Mouse (Mus musculus) MEL (cell line): Measurements from ENCODE around the gene Marveld2. TPM values are rescaled to one million over a fixed set of nuclear protein-coding genes. Genes with fewer than 3 reads are reported as not detected.

ENCODE experiments used
- DNase-seq: peaks from one replicate; pipeline ENCODE4 v3.0.0; 2011; ENCODE audit warnings: low read depth, low spot score
- H3K27ac ChIP-seq: 2 replicates; pipeline ENCODE4 v1.5.1; 2012; ENCODE audit warnings: low read depth, mild to moderate bottlenecking, control low read depth, low read length, moderate library complexity; ENCODE audit not compliant: control insufficient read depth
- H3K27me3 ChIP-seq, 2 experiments: fragments of 150-350 bp in 1 of 2; sonication (generic) in 1 of 2; 2 replicates each; pipeline ENCODE4 v1.6.1; 2012; ENCODE audit warnings: low read length in 2 of 2, mild to moderate bottlenecking in 2 of 2, improper control_type of control experiment in 1 of 2, moderate library complexity in 1 of 2; ENCODE audit not compliant: insufficient read depth in 2 of 2, control insufficient read depth in 1 of 2
- H3K36me3 ChIP-seq, 2 experiments: 2 replicates each; pipeline ENCODE4 v1.6.1; 2012 to 2014; ENCODE audit warnings: low read length in 2 of 2, improper control_type of control experiment in 1 of 2, inconsistent platforms in 1 of 2, mild to moderate bottlenecking in 1 of 2; ENCODE audit not compliant: insufficient read depth in 2 of 2, control insufficient read depth in 1 of 2
- H3K4me1 ChIP-seq, 2 experiments: fragments of 150-350 bp in 1 of 2; sonication (generic) in 1 of 2; 2 replicates each; pipeline ENCODE4 v1.6.1; 2012; ENCODE audit warnings: low read length in 2 of 2, improper control_type of control experiment in 1 of 2, mild to moderate bottlenecking in 1 of 2; ENCODE audit not compliant: insufficient read depth in 2 of 2, control insufficient read depth in 1 of 2
- H3K4me3 ChIP-seq, 2 experiments: fragments of 150-350 bp in 1 of 2; sonication (generic) in 1 of 2; 2 replicates each; pipeline ENCODE4 v1.5.1; 2012; ENCODE audit warnings: low read depth in 2 of 2, low read length in 2 of 2, mild to moderate bottlenecking in 2 of 2, moderate library complexity in 2 of 2, control low read depth in 1 of 2, improper control_type of control experiment in 1 of 2; ENCODE audit not compliant: control insufficient read depth in 1 of 2, insufficient read depth in 1 of 2
- H3K79me2 ChIP-seq: 2 replicates; pipeline ENCODE4 v1.6.1; 2012; ENCODE audit warnings: mild to moderate bottlenecking, low read length, moderate library complexity; ENCODE audit not compliant: control insufficient read depth, poor library complexity, insufficient read depth
- H3K9ac ChIP-seq: 2 replicates; pipeline ENCODE4 v1.6.1; 2012; ENCODE audit warnings: low read depth, mild to moderate bottlenecking, control low read depth, low read length, moderate library complexity; ENCODE audit not compliant: control insufficient read depth, poor library complexity, severe bottlenecking
- H3K9me3 ChIP-seq: fragments of 150-350 bp; sonication (generic); replicated peaks from 2 replicates; pipeline ENCODE4 v1.6.1; 2012; ENCODE audit warnings: mild to moderate bottlenecking, low read length, improper control_type of control experiment, moderate library complexity; ENCODE audit not compliant: insufficient read depth
- BHLHE40 ChIP-seq: IDR thresholded peaks from 2 replicates; pipeline ENCODE4 v1.6.1; 2012; ENCODE audit warnings: low read depth, mild to moderate bottlenecking, inconsistent platforms, low read length, improper control_type of control experiment, borderline replicate concordance
- CHD1 ChIP-seq: IDR thresholded peaks from 2 replicates; pipeline ENCODE4 v1.6.1; 2012; ENCODE audit warnings: low read depth, mild to moderate bottlenecking, inconsistent platforms, low read length, improper control_type of control experiment
- CHD2 ChIP-seq: IDR thresholded peaks from 2 replicates; pipeline ENCODE4 v1.6.1; 2011; ENCODE audit warnings: low read length, improper control_type of control experiment
- E2F4 ChIP-seq: IDR thresholded peaks from 2 replicates; pipeline ENCODE4 v1.6.1; 2011; ENCODE audit warnings: low read depth, low read length, improper control_type of control experiment, borderline replicate concordance
- ELF1 ChIP-seq: IDR thresholded peaks from 2 replicates; pipeline ENCODE4 v1.6.1; 2014; ENCODE audit warnings: low read depth, mild to moderate bottlenecking, inconsistent platforms, low read length, improper control_type of control experiment, moderate library complexity
- EP300 ChIP-seq, 2 experiments: IDR thresholded peaks; 2 replicates each; pipeline ENCODE4 v1.6.1; 2011; ENCODE audit warnings: improper control_type of control experiment in 2 of 2, low read length in 2 of 2, low read depth in 1 of 2, mild to moderate bottlenecking in 1 of 2
- ETS1 ChIP-seq: IDR thresholded peaks from 2 replicates; pipeline ENCODE4 v1.6.1; 2012; ENCODE audit warnings: low read depth, mild to moderate bottlenecking, inconsistent platforms, low read length, improper control_type of control experiment, moderate library complexity
- MAFK ChIP-seq: IDR thresholded peaks from 2 replicates; pipeline ENCODE4 v1.6.1; 2011; ENCODE audit warnings: low read depth, mild to moderate bottlenecking, low read length, improper control_type of control experiment, borderline replicate concordance
- MYC ChIP-seq: IDR thresholded peaks from 2 replicates; pipeline ENCODE4 v1.6.1; 2011; ENCODE audit warnings: low read depth, mild to moderate bottlenecking, low read length, improper control_type of control experiment, moderate library complexity
- NRF1 ChIP-seq: IDR thresholded peaks from 2 replicates; pipeline ENCODE4 v1.6.1; 2014; ENCODE audit warnings: low read depth, mild to moderate bottlenecking, inconsistent platforms, low read length, improper control_type of control experiment, moderate library complexity; ENCODE audit not compliant: poor library complexity, insufficient read depth, severe bottlenecking
- POLR2A ChIP-seq, 2 experiments: IDR thresholded peaks; 2 replicates each; pipeline ENCODE4 v1.6.1; 2011 to 2012; ENCODE audit warnings: low read length in 2 of 2, mild to moderate bottlenecking in 2 of 2, control low read depth in 1 of 2, improper control_type of control experiment in 1 of 2, low read depth in 1 of 2, moderate library complexity in 1 of 2; ENCODE audit not compliant: control insufficient read depth in 1 of 2, insufficient read depth in 1 of 2, poor library complexity in 1 of 2
- POLR2AphosphoS2 ChIP-seq: IDR thresholded peaks from 2 replicates; pipeline ENCODE4 v1.6.1; 2011; ENCODE audit warnings: low read length, improper control_type of control experiment
- RCOR1 ChIP-seq: IDR thresholded peaks from 2 replicates; pipeline ENCODE4 v1.6.1; 2012; ENCODE audit warnings: low read depth, mild to moderate bottlenecking, inconsistent platforms, low read length, improper control_type of control experiment
- SMC3 ChIP-seq: IDR thresholded peaks from 2 replicates; pipeline ENCODE4 v1.6.1; 2011; ENCODE audit warnings: low read depth, low read length, improper control_type of control experiment
- TAL1 ChIP-seq: IDR thresholded peaks from 2 replicates; pipeline ENCODE4 v1.6.1; 2012; ENCODE audit warnings: mild to moderate bottlenecking, inconsistent platforms, low read length, moderate library complexity, mixed read lengths
- TBP ChIP-seq: IDR thresholded peaks from 2 replicates; pipeline ENCODE4 v1.8.0; 2011; ENCODE audit warnings: low read depth, low read length, improper control_type of control experiment
- TCF12 ChIP-seq: IDR thresholded peaks from 2 replicates; pipeline ENCODE4 v1.6.1; 2014; ENCODE audit warnings: low read depth, mild to moderate bottlenecking, inconsistent platforms, low read length, improper control_type of control experiment, moderate library complexity
- USF1 ChIP-seq: IDR thresholded peaks from 2 replicates; pipeline ENCODE4 v1.6.1; 2014; ENCODE audit warnings: low read depth, mild to moderate bottlenecking, inconsistent platforms, low read length, improper control_type of control experiment, moderate library complexity
- ZC3H11A ChIP-seq: IDR thresholded peaks from 2 replicates; pipeline ENCODE4 v1.6.1; 2012; ENCODE audit warnings: low read depth, mild to moderate bottlenecking, inconsistent platforms, low read length, improper control_type of control experiment
- ZMIZ1 ChIP-seq: IDR thresholded peaks from 2 replicates; pipeline ENCODE4 v1.6.1; 2012; ENCODE audit warnings: low read depth, mild to moderate bottlenecking, inconsistent platforms, low read length, improper control_type of control experiment, moderate library complexity
- ZNF384 ChIP-seq: IDR thresholded peaks from 2 replicates; pipeline ENCODE4 v1.6.1; 2012; ENCODE audit warnings: low read depth, mild to moderate bottlenecking, inconsistent platforms, low read length, improper control_type of control experiment
- polyA plus RNA-seq, 2 experiments: library from polyadenylated mRNA; stranded (reverse) in 1 of 2; unstranded in 1 of 2; fragments of >175 nt in 1 of 2; fragments of >200 nt in 1 of 2; gene quantifications; 2 replicates each; pipeline versions ENCODE4 v1.2.1 to v1.2.4; 2012; ENCODE audit warnings: low replicate concordance in 2 of 2, low read depth in 1 of 2; ENCODE audit not compliant: insufficient read length in 2 of 2, insufficient read depth in 1 of 2, missing spikeins in 1 of 2
- total RNA-seq: library from RNA; depleted of rRNA; stranded (reverse); fragments of 300-350 nt; gene quantifications from 2 replicates; pipeline ENCODE4 v1.2.3, GENCODE M21; 2012

Gene Marveld2
- total and polyA plus RNA-seq, 3 experiments: not detected

- TF ChIP-seq CHD2 (no peak), MAFK (peak; percentile 80), POLR2A (IDR thresholded peaks at IDR 0.05; ENCODE audit: control insufficient read depth in 1 of 2, insufficient read depth in 1 of 2, low read depth in 1 of 2, low read length in 2 of 2, poor library complexity in 1 of 2) (no peak)
- H3K36me3 ChIP-seq: no peaks in the 10 kb centered on the region
- no peak overlapping the region for H3K27ac ChIP-seq
- no peaks in the 10 kb centered on the region for H3K27me3 ChIP-seq
- H3K4me1 ChIP-seq: no peaks in the 10 kb centered on the region
- DNase-seq: no peak
- H3K9ac ChIP-seq: no peak overlapping the region
- no peaks in the 10 kb centered on the region for H3K79me2 ChIP-seq
- H3K4me3 ChIP-seq: no peak overlapping the region
- H3K9me3 ChIP-seq: no peaks in the 10 kb centered on the region
Measured at GRCm38 (mm10) chr13:100597284-100597683, 19.5 kb downstream of the Marveld2 start.

DNA sequence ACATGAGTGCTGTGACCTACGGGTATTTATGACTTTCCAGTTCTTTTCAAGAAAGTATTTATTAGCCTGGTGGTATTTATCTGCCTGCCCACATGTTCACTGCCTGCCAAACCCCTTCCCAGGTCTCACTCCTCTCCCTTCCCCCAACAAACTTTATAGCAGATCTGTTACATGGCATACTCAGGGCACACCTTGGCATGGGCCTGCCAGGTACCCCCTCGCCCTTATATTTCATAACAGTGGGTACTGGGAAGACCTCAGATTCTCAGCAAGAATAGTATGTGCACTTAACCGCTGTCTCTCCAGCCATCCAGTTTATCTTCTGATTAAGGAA is 21.3 kb downstream of the Marveld2 start:
- Histone ChIP-seq H3K4me1 (no peaks in the 10 kb centered on the region), H3K27me3 (no peaks in the 10 kb centered on the region), H3K79me2 (no peaks in the 10 kb centered on the region), H3K27ac (no peak overlapping the region), H3K9me3 (no peaks in the 10 kb centered on the region), H3K9ac (no peak overlapping the region), H3K4me3 (no peak overlapping the region), H3K36me3 (no peaks in the 10 kb centered on the region)
- no peak for DNase-seq
- TF ChIP-seq POLR2AphosphoS2: no peak
- no peak for TF ChIP-seq RCOR1
- no peak for TF ChIP-seq TBP
- no peak for TF ChIP-seq BHLHE40
- no peak for TF ChIP-seq NRF1
- no peak for TF ChIP-seq MAFK
- no peak for TF ChIP-seq ZNF384
- no peak for TF ChIP-seq E2F4
- TF ChIP-seq MYC: no peak
- TF ChIP-seq TCF12: no peak
- TF ChIP-seq ELF1: no peak
- no peak for TF ChIP-seq SMC3
- no peak for TF ChIP-seq TAL1
- TF ChIP-seq CHD1: no peak
- TF ChIP-seq ZMIZ1: no peak
- TF ChIP-seq USF1: no peak
- no peak for TF ChIP-seq EP300 (IDR thresholded peaks at IDR 0.05; ENCODE audit: low read depth in 1 of 2, low read length in 2 of 2)
- TF ChIP-seq ZC3H11A: no peak
- TF ChIP-seq ETS1: no peak
